Mouse (Mus musculus): Measurements from ENCODE around the gene Pabpn1l. TPM values are rescaled to one million over a fixed set of nuclear protein-coding genes. Genes with fewer than 3 reads are reported as not detected.

Gene Pabpn1l
- polyA plus RNA-seq, 2 experiments from 2014 or later = not detected

DNA sequence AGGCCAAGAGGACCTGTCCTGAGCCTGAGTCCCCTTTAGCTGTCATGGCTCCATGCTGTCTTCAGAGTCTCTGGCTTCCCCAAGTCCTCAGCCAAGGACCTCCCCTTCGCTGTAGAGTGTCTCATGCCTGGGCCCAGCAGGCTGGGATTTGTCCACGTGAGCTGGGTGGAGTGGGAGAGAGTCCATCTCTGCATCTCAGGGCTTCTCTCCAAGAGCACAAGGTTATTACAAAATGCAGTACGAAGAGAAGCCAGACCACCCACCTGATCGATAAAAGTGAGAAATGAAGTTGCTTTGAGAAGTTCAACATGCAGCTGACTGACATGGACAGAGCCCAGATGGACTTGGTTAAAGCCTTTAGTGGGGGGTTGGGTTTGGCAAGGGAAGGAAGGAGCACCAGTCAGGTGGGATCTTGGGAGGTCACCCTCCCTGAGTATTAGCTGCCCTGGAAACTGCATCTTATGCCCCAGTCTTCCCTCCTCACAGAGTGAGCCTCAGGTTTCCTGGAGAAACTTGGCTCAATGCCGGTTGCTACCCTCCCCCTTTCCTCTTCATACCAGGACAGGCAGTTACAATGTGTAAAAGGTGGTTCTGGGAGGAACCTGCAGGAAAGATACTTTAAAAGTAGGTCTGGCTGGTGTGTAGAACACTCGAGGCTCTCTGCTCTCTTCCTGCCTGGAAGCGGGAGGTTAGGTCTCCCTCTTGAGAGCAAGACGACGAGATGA is 6.2 kb downstream of the Pabpn1l start:
- no peak for ATAC-seq

DNA sequence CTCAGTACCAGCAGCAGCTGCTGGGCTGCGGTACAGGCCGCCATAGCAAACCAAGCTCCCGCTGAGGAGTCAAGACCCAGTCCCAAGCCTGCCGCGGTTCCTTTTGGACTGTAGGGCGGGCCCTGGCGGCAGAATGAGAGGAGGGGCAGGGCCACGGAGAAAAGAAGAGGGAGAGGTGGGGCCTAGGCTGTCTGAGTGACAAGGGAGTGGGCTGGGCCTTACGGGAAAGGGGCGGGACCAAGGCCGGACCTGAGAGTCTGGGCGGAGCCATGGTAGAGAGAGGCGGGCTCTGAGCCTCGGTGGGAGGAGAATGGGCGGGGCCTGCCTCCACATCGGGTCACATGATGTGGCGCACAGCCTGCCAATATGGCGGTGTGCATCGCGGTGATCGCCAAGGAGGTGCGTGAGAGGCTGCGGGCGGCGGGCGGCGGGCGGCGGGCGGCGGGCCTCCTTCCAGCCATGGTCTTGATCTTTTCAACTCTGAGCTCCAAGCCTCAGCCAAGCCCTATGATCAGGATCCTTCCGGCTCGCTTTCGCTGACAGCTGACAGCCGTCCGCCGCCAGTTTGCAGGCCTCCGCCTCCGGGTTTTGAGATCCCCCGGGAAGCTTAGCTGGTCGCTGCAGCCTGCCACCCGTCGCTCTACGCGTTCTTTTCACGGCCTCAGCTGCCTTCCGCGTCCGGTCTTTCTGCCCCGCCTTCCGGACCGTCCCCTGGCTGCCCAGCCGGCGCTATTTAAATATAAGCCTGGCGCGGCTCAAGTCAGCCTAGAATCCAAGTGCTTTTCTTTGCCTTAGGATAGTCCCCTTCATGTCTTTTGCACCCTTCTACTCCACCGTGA is 11.0 kb downstream of the Pabpn1l start, which contains the start of the genes Galns and Trappc2l:
Gene Galns (minus strand): TSS at position 169 of the 839 bp plus-strand sequence.
Gene Trappc2l (plus strand): TSS at position 346 of the 839 bp plus-strand sequence.
- peak; percentile 98 for ATAC-seq

DNA sequence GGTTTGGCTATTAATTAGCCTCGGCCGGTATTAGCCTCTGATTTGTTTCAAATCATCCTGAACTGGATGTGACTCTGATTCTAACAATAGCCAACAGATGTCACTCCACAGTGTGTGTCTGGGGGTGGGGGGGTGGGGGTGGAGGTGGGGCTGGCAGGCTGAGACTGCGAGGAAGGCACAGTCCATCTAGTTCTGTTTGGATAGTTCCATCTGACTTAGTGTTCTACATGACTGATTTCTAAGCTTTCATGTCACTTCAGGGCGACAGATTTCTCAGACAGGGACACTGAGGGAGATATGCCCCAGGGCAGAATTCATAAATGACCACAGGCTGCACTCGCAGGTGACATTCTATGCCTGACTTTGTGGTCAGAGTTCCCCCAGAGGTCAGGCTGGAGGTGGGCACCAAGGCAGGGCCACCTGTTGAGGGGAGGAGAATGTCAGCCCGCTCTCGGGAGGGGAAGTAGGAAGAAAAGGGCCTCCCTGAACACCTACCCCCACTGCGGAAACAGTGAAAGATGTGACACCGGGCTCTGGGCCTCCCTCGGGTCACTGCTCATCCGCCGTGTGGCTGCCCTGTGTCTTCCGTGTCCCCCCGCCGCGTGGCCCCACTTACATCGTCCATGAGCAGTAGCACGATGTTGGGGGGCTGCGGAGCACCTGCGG is 11.8 kb downstream of the Pabpn1l start:
- ATAC-seq = peak; percentile 21

DNA sequence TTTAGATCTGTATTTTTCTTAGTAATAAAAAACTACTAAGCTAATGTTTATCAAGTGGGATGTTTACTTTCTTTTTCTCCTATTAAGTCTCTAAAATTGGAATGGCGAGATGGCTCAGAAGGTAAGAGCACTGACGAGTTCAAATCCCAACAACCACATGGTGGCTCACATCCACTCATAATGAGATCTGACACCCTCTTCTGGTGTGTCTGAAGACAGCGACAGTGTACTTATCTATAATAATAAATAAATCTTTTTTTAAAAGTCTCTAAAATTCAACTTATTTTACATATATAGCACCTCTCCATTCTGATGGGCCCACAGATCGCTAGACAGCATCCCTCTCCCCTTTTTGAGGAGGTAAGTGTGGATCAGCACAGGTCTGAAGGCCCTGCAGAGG is 12.3 kb downstream of the Pabpn1l start:
- ATAC-seq = no peak

DNA sequence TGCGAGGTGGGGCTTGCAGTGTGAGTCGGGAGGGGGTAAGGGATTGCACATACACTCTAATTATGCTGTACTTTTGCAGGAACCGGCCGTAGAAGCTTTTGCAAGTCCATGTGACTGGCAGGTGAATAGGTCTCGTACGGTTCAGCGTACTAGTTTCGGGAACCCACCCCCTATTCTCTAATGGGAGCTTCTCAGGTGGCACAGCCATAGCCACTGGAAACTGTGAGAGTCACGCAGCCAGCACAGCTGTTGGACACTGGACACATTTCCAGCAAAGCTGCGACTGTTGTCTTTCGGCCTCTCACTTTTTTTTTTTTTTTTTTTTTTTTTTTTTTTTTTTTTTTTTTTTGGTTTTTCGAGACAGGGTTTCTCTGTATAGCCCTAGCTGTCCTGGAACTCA is 15.7 kb downstream of the Pabpn1l start:
- ATAC-seq = no peak

DNA sequence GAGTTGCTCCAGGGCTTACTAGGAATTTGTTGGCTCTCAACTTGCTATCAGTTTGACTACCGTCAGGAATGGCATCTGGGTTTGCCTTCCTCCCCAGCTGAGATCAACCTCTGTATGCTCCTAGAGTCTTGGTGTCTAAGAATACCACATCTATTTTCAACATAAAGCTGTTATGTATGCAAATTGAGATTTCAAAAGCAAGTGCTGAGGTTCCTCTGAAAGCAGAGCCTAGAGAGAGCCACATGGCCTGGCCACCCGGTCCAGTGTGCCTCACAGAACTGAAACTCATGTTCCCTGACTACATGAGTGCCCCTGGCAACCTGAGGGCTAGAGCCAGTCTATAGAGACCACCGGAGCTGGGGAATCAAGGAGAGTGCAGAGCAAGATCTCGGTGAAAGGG is 17.2 kb downstream of the Pabpn1l start:
- ATAC-seq = no peak

DNA sequence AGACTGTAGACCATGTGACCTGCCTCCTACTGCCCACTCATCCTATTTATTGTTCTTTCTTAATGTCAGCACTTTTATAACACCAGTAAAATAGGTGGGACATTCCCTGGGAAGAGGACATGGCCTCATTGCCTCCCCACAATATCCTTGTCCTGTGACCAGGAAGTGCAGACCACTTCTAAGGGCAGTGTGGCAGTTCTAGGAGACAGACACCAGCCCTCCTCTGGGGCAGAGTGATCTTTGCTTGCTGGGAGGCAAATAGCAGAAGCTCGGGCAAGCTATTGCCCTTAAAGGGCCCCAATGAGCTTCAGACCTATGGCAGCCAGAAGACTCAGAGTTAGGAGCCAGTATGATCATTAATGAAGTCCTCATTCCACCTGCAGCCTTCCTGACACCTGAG is 17.9 kb downstream of the Pabpn1l start:
- no peak for ATAC-seq

DNA sequence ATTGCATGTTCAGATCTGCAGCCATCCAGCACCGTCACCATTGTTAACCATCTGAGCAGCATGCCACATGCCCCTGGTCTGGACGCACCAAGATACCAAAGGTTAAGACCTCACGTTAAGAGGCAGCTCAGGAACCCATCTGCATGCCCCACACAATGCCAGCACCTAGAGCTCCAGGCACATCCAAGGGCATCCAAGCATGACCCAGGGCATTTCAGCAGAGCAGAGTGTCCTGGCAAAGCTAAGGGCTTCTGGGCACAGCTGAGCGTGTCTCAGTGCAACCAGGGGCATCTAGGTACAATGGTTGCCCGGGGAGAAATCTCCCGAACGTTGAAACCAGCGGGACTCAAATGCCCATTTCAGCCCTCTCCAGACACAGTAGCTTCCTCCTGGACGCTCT is 21.9 kb downstream of the Pabpn1l start:
- no peak for ATAC-seq

DNA sequence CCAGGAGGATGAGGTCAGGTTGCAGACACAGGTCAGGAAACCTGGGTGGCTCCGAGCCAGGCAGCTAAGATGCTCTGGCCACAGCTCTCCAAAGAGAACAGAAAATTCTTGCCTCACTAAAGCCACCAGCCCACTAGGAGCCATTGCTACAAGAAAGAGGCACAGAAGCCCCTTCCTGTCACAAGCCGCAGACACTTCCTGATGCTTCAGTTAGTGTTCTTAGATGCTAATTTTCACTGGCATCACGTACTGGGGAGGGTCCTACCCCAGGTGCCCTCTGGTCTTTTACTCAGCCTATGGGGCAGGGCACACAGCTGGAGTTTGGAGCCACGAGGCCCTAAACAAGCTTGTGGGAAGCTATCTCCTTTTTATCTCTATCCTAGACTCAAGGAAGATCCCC is 26.5 kb downstream of the Pabpn1l start:
- no peak for ATAC-seq

DNA sequence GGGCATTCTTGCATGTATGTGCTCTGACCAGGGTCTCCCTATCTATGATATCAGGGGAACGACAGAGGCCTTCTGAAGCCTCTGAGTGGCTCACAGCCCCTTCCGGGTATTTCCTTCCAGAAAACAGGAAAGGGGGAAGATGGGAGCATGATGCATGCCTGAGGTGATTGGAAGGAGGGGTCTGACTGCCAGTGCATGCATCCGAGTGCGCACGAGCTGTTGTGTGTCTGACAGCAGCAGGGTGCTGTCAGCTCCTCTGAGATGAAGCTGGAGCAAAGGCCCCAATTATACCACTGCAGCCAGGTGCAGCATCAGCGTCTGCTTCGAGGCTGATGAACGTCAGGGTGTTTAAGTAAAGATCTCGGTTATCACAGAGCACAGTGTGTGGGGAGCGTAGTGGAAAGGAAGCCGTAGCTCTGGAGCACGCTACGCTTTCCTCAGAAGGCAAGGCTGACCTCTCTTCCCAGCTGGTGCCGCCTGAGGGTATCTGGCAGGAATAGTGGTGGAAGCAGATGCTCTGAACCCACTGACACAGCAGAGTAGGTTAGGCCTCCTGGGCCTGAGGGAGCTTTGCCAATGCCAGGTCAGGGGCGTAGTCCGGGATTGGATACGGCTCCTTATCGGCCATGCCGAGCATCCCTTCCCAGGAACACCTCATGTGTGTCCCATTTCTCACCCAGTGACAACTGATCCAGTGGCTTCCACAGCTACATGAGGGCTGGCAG is 28.6 kb downstream of the Pabpn1l start:
- no peak for ATAC-seq

DNA sequence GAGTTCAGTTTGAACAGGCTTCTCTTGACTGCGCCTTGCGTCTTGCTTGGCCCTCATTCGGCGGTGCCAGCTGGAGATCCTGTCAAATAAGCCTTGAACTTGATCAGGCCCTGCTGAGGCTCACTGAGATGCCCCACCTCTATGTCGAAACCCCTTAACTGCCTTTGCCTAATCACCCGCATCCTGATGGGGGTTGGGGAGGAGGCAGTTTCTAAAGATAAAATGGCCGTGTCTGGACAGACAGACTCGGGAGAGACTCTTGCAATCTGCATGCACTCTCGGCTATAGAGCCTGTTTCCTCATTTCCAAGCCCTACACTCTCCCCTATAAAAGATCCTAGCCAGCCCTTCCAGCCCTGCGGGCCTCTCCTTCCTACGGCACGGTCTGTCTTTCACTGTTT is 29.3 kb downstream of the Pabpn1l start:
- ATAC-seq = no peak

DNA sequence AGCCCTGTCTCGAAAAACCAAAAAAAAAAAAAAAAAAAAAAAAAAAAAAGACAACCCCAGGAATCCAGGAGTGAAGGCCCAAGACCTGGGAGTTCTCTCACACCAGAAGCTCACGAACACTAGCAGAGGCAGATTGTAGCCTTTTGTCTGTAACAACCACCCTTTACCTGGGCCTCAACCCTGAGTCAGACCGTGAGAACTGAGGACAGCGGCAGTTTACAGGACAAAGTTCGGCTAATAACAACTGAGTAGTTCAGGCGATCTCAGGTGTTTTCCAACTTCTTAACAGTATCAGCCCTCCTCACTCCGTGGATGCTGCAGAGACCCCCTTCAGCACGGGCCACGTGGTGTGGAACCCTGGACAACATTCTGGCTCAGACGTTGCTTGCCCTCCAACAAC is 35.8 kb downstream of the Pabpn1l start:
- ATAC-seq = no peak

DNA sequence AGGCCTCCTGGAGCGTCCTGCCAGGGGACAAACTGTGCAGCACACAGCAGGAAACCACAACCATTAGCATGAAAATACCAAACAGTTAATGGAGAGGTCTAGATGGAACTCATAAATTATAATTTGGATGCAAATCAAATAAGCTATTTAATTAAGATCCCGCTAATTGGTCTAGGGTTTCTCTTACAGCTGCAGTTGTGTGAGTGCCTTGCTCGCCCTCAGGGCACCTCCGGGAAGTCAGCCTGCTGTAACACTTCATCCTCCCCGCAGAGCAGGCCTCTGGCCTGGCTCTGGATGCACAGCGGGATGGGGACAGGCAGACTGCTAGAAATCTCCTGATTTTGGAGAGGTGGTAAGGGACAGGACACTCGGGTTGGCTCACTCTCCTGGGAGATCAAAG is 36.4 kb downstream of the Pabpn1l start:
- no peak for ATAC-seq

DNA sequence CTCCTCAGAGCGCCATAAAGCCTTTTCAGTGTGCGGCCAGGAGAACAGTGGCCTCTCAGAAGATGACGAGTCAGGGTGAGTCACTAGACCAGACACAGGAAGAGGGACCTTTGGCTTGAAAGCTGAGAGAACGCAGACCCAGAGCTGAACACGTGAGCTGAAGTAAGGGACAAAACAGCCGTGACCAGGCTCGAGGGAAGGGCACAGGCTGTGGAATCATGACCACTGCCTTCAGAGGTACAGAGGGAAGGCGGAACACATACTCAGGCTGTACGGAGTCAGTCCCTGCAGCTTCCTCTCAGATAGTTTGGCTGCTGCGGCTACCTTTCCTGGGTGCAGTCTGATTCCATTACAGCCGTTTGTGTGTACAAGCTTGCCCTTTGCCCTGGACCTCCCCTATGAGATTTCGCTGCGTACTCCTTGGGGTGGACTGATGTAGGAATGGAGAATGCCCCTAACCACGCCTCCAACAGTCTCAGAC is 37.1 kb downstream of the Pabpn1l start:
- no peak for ATAC-seq

DNA sequence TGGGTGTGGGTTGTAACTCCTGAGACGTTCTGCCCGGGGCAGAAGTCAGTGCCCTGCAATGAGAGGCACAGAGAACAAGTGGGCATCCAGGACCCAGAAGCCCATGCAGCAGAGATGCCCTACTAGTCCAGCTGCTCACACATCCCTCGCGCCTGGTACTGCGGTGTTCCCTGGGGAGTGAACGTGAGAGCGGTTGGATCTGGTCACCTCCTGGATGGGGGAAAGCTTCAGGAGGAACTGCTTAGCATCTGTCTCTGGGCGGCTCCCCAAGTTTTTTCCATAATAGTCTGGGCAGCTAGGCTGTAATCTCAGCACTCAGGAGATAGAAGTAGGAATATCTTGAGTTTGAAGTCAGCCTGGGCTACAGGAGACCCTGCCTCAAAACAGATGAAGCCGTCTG is 37.6 kb downstream of the Pabpn1l start:
- ATAC-seq = no peak

DNA sequence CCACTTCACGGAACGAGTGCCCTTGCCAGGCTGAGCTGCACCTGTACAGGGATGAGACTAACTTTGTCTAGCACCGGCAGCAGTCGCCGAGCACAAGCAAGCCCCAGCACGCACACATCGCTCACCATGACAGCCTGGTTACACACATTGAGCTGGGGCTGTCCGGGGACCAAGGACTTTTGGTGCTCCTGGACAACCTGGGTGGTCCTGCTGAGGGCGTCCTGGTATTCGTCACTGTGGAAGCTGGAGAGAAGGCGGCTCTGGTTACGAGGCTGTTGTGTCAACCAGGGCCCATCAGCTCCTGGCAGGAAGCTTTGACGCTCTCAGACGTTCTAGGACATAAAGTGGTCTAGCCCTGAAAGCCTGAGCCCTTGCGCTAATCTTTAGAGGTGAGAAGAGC is 41.6 kb downstream of the Pabpn1l start:
- no peak for ATAC-seq

DNA sequence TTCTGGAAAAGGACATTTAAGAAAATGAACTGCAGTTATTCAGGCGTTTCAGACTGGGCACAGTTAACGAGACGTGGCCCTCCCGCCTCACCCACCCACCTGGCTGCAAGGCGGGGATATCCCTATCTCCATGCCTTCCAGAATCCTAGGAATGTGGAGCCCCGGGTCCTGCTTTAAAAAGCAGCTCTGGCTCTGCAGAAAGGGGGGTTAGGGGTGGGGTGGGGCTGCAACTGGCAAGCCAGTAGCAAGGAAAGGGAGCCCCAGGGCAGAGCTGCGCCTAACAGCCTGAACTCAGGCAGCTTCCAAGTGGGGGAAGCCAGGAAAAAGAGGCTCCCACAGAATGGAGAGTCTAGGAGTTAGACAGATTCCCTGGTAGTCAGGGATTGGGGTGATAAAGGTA is 43.3 kb downstream of the Pabpn1l start:
- ATAC-seq = no peak

DNA sequence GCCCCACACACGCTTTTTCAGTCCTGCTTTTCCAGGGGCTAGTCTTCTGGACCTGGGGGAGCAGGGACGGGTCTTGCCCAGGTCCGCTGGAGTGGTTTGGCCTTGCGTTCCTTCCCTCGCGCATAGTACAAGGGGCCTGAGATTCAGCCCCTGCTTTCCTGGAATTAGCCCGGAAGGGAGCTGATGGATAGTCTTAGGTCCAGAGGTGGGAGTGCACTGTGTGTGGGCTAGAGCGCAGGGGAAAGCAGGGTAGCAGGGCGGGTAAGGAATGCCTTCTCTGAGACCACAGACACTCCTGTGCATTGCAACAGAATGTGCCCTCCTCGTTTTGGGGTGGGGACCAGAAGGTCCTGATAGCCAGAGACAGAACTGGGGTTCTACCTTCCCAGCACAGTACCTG is 45.4 kb downstream of the Pabpn1l start:
- ATAC-seq = no peak

DNA sequence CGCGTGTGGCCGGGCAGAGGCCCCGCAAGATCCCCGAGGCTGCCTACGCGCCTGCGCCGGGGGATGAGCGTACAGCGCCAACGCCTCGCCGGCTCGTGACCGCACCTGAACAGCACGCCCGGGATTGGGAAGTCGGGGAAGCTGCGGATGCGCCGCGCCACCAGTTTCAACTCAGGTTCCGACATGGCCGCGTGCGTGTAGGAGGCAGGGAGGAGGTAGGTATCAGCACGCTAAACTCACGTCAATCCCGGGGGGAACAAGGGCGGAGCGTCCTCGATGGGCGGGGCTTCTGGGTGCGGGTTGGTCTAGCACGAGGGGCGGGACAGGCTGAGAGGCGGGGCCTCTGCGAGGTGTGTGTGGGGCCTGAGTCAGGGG is 45.9 kb downstream of the Pabpn1l start, which contains the start of gene Aprt:
Gene Aprt (minus strand): TSS at position 262 of the 375 bp plus-strand sequence.
- ATAC-seq = peak; percentile 98

DNA sequence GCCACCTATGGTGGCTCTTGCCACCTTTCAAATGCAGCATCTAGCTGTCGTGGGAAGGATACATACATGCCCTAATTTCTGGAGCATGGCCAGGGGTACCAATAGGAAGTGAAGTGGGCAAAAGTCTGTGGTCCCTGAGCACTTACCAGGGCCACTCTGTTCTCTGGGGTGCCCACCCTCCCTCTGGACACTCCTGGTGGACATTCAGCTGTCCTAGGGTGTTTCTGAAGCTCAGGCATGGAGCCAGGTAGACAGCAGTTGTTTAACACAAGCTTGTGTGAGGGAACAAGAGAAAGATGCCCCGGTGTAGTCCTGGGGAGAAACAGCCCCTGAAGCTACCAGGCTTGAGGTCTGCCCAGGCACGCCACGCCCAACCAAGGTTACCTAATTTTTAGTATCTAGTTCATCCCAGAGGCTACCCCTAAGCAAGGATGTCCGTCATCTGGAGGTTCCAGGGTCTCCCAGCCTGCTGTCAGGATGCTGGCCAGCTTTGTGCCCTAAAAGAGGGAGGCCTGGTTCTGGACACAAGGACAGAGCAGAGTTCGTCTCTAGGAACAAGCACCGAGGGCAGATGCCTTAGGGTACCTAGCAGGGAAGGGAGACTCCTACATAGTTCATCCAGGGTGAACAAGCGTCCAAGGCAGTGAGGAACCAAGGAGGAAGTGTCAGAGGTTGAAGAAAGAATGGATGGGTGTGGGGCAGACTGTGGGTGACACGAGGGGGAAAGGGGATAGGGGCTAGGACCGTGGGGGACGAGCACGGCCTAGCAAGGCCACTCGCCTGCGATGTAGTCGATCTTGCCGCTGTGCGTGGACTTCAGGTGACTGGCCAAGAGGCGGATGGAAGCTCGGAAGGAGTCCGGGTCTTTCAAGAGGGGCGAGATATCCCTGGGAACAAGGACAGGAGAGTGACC is 46.5 kb downstream of the Pabpn1l start:
- ATAC-seq = no peak

DNA sequence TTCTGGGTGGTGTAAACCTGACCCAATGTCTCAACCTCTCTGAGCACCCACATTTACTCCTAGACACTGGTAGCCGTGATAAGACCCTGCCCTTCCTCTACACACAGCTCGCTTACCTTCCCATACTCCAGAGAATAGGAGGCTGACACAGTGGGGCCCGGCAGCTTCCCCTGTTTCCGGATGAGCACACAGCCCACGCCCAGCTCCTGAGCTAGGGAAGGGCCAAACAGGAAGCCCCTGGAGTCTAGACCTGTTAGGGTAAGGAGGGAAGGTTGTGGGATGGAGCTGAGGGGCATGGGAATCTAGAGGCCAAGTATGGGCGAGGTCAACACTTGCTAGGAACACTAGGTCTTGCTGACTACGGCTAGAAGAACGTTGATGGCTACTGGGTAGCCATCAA is 47.3 kb downstream of the Pabpn1l start:
- ATAC-seq = no peak
